Mouse (Mus musculus): Measurements from ENCODE around the gene 4933427I04Rik. TPM values are rescaled to one million over a fixed set of nuclear protein-coding genes. Genes with fewer than 3 reads are reported as not detected.
A peak's percentile ranks its signal among the peaks of the same experiment; 100 is the strongest.

Gene 4933427I04Rik
- polyA plus RNA-seq, 1 experiment from 2014 or later: not detected

DNA sequence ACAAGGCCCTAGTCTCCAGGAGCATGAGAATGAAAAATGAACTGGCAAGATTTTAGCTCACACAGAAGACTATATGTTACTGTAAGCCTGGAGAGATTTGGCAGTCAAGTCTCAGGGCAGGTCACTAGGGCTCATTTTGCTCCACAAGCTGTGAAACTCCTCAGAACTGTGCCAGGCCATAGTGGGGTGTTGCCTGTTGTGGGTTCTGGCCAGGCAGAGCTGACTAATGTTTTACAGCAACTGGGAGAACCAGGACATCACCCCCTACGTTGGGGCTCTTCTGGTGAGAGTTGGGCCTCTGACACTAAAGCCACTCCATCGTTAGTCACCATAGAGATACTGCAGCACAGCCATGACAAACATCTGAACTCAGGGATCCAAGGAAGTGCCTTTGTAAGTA, 324 bp downstream of the 4933427I04Rik start:
- WGBS (ENCODE audit: insufficient replicate concordance): 42% methylated on average over 2 of the region's 2 CpGs
- Histone ChIP-seq H3K36me3 (ENCODE audit: control insufficient read depth, insufficient read depth, low read length) (no peaks in the 10 kb centered on the region), H3K4me1 (ENCODE audit: control insufficient read depth, insufficient read depth, low read length) (no peaks in the 10 kb centered on the region), H3K9ac (ENCODE audit: low read depth, low read length) (no peak overlapping the region), H3K27ac (ENCODE audit: low read depth, low read length) (no peak overlapping the region), H3K27me3 (ENCODE audit: control insufficient read depth, insufficient read depth, low read length) (no peaks in the 10 kb centered on the region), H3K9me3 (replicated peaks; ENCODE audit: control insufficient read depth, low read length) (no peaks in the 10 kb centered on the region), H3K4me3 (ENCODE audit: low read depth, low read length) (no peak overlapping the region), H3K4me2 (no peak overlapping the region)
- no peak for ATAC-seq (replicated peaks; ENCODE audit: insufficient number of reproducible peaks, low FRiP score, low TSS enrichment)

DNA sequence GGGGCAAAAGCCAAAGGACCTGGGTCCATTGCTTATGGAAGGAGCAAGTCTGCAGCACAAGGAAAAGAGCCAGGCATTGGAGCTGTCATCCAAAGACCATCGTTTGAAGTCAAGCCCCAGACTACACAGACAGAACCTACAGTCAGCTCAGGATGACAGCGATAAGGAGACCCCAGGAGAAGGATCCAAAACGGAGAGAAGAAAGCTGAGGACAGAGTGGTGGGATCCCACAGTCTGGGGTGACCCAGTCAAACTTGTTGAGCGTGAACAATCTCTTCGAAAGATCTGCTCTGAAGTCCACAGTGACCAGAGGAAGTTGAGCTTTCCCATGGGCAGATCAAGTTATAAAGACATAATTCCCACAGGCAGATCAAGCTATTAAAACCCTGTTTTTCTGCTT, 1.1 kb downstream of the 4933427I04Rik start:
- Histone ChIP-seq H3K9ac (ENCODE audit: low read depth, low read length) (no peak overlapping the region), H3K4me3 (ENCODE audit: low read depth, low read length) (no peak overlapping the region), H3K36me3 (ENCODE audit: control insufficient read depth, insufficient read depth, low read length) (no peaks in the 10 kb centered on the region), H3K27ac (ENCODE audit: low read depth, low read length) (no peak overlapping the region), H3K4me2 (no peak overlapping the region), H3K27me3 (ENCODE audit: control insufficient read depth, insufficient read depth, low read length) (no peaks in the 10 kb centered on the region), H3K9me3 (replicated peaks; ENCODE audit: control insufficient read depth, low read length) (no peaks in the 10 kb centered on the region), H3K4me1 (ENCODE audit: control insufficient read depth, insufficient read depth, low read length) (no peaks in the 10 kb centered on the region)
- WGBS (ENCODE audit: insufficient replicate concordance): 81% methylated on average over 5 of the region's 5 CpGs
- no peak for ATAC-seq (replicated peaks; ENCODE audit: insufficient number of reproducible peaks, low FRiP score, low TSS enrichment)

DNA sequence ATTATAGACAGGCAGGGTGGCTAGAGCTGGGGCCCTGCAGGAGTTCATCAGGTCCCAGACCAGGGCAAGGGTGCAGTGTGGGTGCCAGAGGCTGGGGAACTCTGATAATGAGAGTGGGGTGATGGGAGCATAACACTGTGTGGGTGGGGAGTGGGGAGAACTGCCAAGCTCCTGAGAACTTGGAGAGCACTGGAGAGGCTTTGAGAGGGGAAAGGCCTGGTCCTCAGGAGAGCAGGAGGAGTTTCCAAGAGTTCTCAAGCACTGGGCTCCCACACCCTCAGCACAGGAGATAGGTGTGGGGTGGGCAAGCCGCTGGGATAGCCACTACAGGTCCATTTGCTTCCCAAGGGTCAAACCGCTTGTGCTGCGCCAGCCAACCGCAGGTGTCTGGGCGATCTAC, 34.2 kb downstream of the 4933427I04Rik start:
- WGBS (ENCODE audit: insufficient replicate concordance): 88% methylated on average over 5 of the region's 5 CpGs
- no peak overlapping the region for H3K27ac ChIP-seq (ENCODE audit: low read depth, low read length)
- H3K27me3 ChIP-seq (ENCODE audit: control insufficient read depth, insufficient read depth, low read length): no peaks in the 10 kb centered on the region
- no peaks in the 10 kb centered on the region for H3K9me3 ChIP-seq (replicated peaks; ENCODE audit: control insufficient read depth, low read length)
- ATAC-seq (replicated peaks; ENCODE audit: insufficient number of reproducible peaks, low FRiP score, low TSS enrichment): no peak
- H3K9ac ChIP-seq (ENCODE audit: low read depth, low read length): no peak overlapping the region
- H3K4me1 ChIP-seq (ENCODE audit: control insufficient read depth, insufficient read depth, low read length): no peaks in the 10 kb centered on the region
- no peaks in the 10 kb centered on the region for H3K36me3 ChIP-seq (ENCODE audit: control insufficient read depth, insufficient read depth, low read length)
- H3K4me2 ChIP-seq: no peak overlapping the region
- H3K4me3 ChIP-seq (ENCODE audit: low read depth, low read length): no peak overlapping the region

DNA sequence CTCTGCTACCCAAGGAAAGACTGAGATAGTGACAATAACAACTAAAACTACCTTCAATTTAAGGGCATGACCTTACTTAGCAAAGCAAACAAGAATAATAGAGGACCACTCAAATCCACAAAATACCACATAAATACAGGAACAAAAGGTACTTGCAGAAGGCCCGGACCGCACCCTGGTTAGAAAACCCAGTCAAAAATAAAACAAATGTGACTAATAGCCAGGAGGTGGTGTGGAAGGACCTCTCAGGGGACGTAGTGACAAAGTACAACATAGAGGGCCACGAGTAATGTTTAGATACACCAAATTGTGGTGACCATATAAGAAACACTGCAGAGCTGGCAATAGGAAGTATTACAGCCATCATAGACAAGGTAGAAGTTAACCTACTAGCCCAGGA, 34.8 kb downstream of the 4933427I04Rik start:
- no peak for ATAC-seq (replicated peaks; ENCODE audit: insufficient number of reproducible peaks, low FRiP score, low TSS enrichment)
- no peak overlapping the region for H3K27ac ChIP-seq (ENCODE audit: low read depth, low read length)
- no peaks in the 10 kb centered on the region for H3K4me1 ChIP-seq (ENCODE audit: control insufficient read depth, insufficient read depth, low read length)
- no peak overlapping the region for H3K9ac ChIP-seq (ENCODE audit: low read depth, low read length)
- no peak overlapping the region for H3K4me3 ChIP-seq (ENCODE audit: low read depth, low read length)
- H3K27me3 ChIP-seq (ENCODE audit: control insufficient read depth, insufficient read depth, low read length): no peaks in the 10 kb centered on the region
- 80% methylated on average over 4 of the region's 4 CpGs for WGBS (ENCODE audit: insufficient replicate concordance)
- no peaks in the 10 kb centered on the region for H3K36me3 ChIP-seq (ENCODE audit: control insufficient read depth, insufficient read depth, low read length)
- H3K4me2 ChIP-seq: no peak overlapping the region
- no peaks in the 10 kb centered on the region for H3K9me3 ChIP-seq (replicated peaks; ENCODE audit: control insufficient read depth, low read length)

- Histone ChIP-seq H3K4me1 (ENCODE audit: control insufficient read depth, insufficient read depth, low read length) (no peaks in the 10 kb centered on the region), H3K27me3 (ENCODE audit: control insufficient read depth, insufficient read depth, low read length) (no peaks in the 10 kb centered on the region), H3K36me3 (ENCODE audit: control insufficient read depth, insufficient read depth, low read length) (no peaks in the 10 kb centered on the region), H3K27ac (ENCODE audit: low read depth, low read length) (no peak overlapping the region), H3K4me2 (no peak overlapping the region), H3K9ac (ENCODE audit: low read depth, low read length) (no peak overlapping the region), H3K9me3 (replicated peaks; ENCODE audit: control insufficient read depth, low read length) (no peaks in the 10 kb centered on the region), H3K4me3 (ENCODE audit: low read depth, low read length) (no peak overlapping the region)
- 10% methylated on average over 5 of the region's 5 CpGs for WGBS (ENCODE audit: insufficient replicate concordance)
- no peak for ATAC-seq (replicated peaks; ENCODE audit: insufficient number of reproducible peaks, low FRiP score, low TSS enrichment)
Measured at GRCm38 (mm10) chr4:123898696-123899095, 39.2 kb downstream of the 4933427I04Rik start.

GRCm38 (mm10) chr4:123903432-123903831, 44.0 kb downstream of the 4933427I04Rik start:
- ATAC-seq (replicated peaks; ENCODE audit: insufficient number of reproducible peaks, low FRiP score, low TSS enrichment): no peak
- H3K36me3 ChIP-seq (ENCODE audit: control insufficient read depth, insufficient read depth, low read length): no peaks in the 10 kb centered on the region
- peaks cover 7% of the 10 kb centered on the region for H3K4me1 ChIP-seq (ENCODE audit: control insufficient read depth, insufficient read depth, low read length)
- no peaks in the 10 kb centered on the region for H3K9me3 ChIP-seq (replicated peaks; ENCODE audit: control insufficient read depth, low read length)
- 70% methylated on average over 3 of the region's 3 CpGs for WGBS (ENCODE audit: insufficient replicate concordance)
- H3K4me3 ChIP-seq (ENCODE audit: low read depth, low read length): no peak overlapping the region
- H3K4me2 ChIP-seq: no peak overlapping the region
- no peak overlapping the region for H3K9ac ChIP-seq (ENCODE audit: low read depth, low read length)
- H3K27ac ChIP-seq (ENCODE audit: low read depth, low read length): no peak overlapping the region
- H3K27me3 ChIP-seq (ENCODE audit: control insufficient read depth, insufficient read depth, low read length): no peaks in the 10 kb centered on the region

DNA sequence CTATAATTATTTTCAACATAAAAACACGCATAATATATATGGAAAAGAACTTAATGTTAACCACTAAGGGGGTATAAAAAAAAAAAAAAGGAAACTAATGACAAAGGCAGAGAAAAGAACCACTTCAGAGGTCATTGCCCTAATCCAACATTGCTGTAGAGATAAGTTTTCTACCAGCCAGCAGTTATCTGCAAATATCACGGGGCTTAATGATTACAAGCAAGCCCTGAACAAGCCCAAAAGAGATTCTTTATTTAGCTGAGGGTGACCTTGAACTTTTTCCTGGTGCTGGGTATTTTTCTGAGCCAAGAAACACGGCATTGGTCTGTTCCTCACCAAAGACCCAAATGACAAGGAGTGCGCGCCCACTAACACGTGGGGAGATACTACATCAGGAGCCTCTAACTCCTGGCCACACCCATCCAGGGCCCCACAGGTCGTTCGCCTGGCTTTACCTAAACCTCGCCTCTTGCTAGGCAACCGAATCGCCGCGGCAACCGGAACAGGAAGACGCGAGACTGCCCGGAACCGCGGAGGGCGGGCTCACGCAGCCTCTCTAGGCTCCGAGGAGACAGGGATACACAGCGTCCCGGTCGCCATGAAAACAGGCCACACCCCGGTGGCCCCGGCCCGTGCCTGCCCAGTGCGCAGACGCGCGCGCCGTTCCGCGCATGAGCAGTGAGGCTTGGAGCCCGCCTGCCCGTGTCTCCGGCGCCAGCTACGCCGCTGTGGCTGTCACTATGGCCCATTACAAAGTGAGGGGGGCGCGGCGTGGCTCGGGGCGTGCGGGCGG, 45.0 kb downstream of the 4933427I04Rik start, which contains the start of gene Mycbp:
Gene Mycbp (plus strand): TSS at position 500 of the 793 bp plus-strand sequence.
- H3K4me2 ChIP-seq: peak within 1 kb of the TSS; percentile 79
- H3K27ac ChIP-seq (ENCODE audit: low read depth, low read length): peak within 1 kb of the TSS; percentile 87
- peak within 1 kb of the TSS; percentile 88 for H3K4me3 ChIP-seq (ENCODE audit: low read depth, low read length)
- WGBS (ENCODE audit: insufficient replicate concordance): 1% methylated on average over 48 of the region's 49 CpGs
- H3K9ac ChIP-seq (ENCODE audit: low read depth, low read length): peak within 1 kb of the TSS; percentile 86
- peaks cover 7% of the 10 kb centered on the region for H3K4me1 ChIP-seq (ENCODE audit: control insufficient read depth, insufficient read depth, low read length)
- no peaks in the 10 kb centered on the region for H3K9me3 ChIP-seq (replicated peaks; ENCODE audit: control insufficient read depth, low read length)
- H3K36me3 ChIP-seq (ENCODE audit: control insufficient read depth, insufficient read depth, low read length): no peaks in the 10 kb centered on the region
- peak; percentile 100 for ATAC-seq (replicated peaks; ENCODE audit: insufficient number of reproducible peaks, low FRiP score, low TSS enrichment)
- H3K27me3 ChIP-seq (ENCODE audit: control insufficient read depth, insufficient read depth, low read length): no peaks in the 10 kb centered on the region

GRCm38 (mm10) chr4:123905126-123905668, 45.7 kb downstream of the 4933427I04Rik start:
- H3K9me3 ChIP-seq (replicated peaks; ENCODE audit: control insufficient read depth, low read length): no peaks in the 10 kb centered on the region
- no peak; the same call in 1 of the 2 replicates for ATAC-seq (replicated peaks; ENCODE audit: insufficient number of reproducible peaks, low FRiP score, low TSS enrichment)
- WGBS (ENCODE audit: insufficient replicate concordance): 1% methylated on average over 50 of the region's 53 CpGs

More at GRCm38 (mm10) chr4:123905126-123905668, 45.7 kb downstream of the 4933427I04Rik start:
- H3K36me3 ChIP-seq (ENCODE audit: control insufficient read depth, insufficient read depth, low read length): no peaks in the 10 kb centered on the region
- H3K4me3 ChIP-seq (ENCODE audit: low read depth, low read length): peak overlapping the region; percentile 88
- peaks cover 7% of the 10 kb centered on the region for H3K4me1 ChIP-seq (ENCODE audit: control insufficient read depth, insufficient read depth, low read length)
- peak overlapping the region; percentile 87 for H3K27ac ChIP-seq (ENCODE audit: low read depth, low read length)
- peak overlapping the region; percentile 79 for H3K4me2 ChIP-seq
- no peaks in the 10 kb centered on the region for H3K27me3 ChIP-seq (ENCODE audit: control insufficient read depth, insufficient read depth, low read length)
- H3K9ac ChIP-seq (ENCODE audit: low read depth, low read length): peak overlapping the region; percentile 86

All from heart, embryonic 11.5 days (tissue).